Mouse (Mus musculus) regulatory T cell (primary cell): ENCODE data around the gene Vmn2r89.
"Not testable (repeated sequence)": the region's sequence is repeated elsewhere in the genome, so short reads cannot be mapped to it uniquely, and the experiment has no call there.

Experiments
- in situ Hi-C: fragments of 300-600 bp; cut with MboI, MseI; formaldehyde crosslinking; loops from one replicate; pipeline ENCODE4 v1.15.1; 2025; ENCODE audit warnings: high pct_unique_total_duplicates

The Vmn2r89 gene

DNA sequence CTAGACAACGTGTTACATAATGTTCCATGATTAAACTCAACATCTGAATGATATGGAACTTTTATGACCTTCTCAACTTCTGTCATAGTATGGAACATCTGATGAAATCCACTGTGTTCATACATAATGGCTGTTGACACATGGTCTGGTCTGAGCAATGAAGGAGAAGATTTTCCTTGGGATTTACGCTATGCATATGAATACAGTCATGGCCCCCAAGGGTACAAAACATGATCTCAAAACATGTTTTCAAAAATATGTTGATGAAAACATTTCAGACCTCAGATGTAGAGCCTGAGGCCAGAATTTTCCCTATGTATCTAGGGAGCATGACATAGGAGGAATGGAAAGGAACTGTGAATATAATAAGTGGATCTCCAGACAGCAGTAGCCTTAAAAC lies at the start of gene Vmn2r89:
Gene Vmn2r89 (plus strand): TSS at position 301 of the 400 bp plus-strand sequence.
- in situ Hi-C loops, result loop anchor here (10.0 kb wide), 1 partner anchor 213 kb away; no protein-coding TSS in a partner anchor

DNA sequence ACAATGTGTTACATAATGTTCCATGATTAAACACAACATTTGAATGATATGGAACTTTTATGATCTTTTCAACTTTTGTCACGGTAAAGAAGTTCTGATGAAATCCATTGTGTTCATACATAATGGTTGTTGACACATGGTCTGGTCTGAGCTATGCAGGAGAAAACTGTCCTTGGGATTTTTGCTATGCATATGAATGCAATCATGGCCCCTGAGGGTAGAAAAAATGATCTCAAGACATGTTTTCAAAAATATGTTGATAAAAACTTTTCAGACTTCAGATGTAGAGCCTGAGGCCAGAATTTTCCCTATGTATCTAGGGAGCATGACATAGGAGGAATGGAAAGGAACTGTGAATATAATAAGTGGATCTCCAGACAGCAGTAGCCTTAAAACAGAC lies 41.1 kb upstream of the Vmn2r89 start, which contains the start of gene Vmn2r88:
Gene Vmn2r88 (plus strand): TSS at position 301 of the 400 bp plus-strand sequence.
- in situ Hi-C loops, result no loop called here

GRCm38 (mm10) chr14:51423885-51424284 lies 27.8 kb upstream of the Vmn2r89 start:
- in situ Hi-C loops, result no loop called here

DNA sequence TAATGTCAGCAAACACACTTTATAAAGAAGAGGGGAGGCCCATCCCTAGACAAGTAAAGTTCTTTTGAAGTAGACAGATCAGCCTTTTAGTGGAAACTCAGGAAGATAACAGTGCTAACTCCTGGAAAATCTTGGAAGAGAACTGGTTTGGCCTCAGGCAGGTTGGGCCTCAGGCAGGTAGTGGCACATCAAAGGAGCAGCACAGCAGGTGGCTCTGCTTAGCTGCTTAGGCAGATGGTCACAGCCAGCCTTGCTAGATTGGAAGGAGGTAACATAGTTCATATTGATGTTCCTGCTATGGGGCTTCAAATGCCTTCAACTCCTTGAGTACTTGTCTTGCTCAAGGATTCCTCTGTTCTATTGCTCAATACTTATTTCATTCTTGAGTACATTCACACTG lies 21.5 kb upstream of the Vmn2r89 start:
- in situ Hi-C loops, result not testable (repeated sequence)

GRCm38 (mm10) chr14:51434546-51434945 lies 17.1 kb upstream of the Vmn2r89 start:
- in situ Hi-C loops, result no loop called here

DNA sequence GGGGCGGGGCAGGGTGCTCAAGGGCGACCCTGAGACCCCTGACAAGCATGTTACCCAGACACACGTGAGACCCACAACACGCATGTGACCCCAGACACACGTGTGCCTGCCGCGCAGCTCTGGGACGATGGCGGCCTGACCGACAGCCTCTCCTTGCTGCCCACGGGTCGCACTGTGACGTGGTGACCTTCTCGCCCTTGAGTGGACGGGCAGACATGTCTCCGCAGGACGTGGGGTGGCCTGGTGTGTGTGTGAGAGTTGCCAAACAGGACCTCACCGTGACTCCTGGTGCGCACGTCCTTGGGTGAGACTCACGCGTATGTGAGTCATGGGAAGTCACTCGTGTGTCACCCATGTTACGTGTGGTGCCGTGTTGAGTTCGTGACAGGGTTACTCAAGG lies 16.6 kb upstream of the Vmn2r89 start:
- in situ Hi-C loops, result no loop called here

GRCm38 (mm10) chr14:51438955-51439354 lies 12.7 kb upstream of the Vmn2r89 start:
- in situ Hi-C loops, result no loop called here

DNA sequence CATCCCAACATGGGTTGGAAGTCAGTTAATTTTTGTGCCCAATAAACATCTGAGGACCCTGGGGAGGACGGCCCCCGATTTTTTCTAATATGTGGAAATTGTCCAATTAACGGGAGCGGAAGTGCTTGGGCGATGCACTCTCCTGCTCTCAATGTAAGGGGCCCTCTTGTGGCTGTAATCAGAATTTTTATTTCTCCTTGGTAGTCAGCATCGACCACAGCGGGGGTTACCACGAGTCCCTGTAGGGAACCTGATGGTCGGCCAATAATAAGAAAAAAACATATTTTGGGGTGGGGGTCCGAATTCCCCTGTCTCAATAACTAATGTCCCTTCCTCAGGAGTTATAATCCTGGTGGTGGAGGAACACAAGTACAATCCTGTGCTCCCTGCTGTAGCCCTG lies 28.6 kb downstream of the Vmn2r89 start:
- in situ Hi-C loops, result not testable (repeated sequence)

DNA sequence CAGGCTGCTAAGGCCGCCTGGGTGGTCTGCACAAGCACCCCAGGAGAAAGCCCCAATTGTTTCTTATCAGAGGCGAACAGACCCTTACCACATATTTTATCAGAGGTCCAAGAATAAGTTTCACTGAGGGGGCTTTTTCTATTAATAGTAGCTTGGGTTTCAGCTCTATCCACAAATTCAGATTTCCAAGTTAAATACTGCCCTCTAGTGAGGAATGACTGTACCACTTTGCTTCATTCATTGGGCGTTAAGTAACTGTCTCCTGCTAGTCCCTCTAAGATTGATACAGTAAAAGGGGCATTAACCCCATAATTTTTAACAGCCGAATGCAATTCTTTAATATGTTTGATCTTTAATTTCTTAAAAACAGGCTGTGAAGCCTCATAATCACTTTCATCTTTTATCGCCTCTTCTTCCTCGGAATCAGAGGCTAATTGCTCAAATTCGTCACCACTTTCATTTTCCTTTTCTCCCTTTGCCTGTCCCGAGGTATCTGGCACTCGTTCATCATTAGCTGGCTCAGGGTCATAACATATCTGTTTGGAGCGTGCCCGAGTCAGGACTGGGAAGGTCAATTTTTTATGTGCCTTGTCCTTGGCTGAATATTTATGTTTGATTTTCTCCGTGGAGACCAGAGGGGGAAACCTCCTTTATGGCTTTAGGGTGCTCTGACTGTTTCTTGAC lies 29.8 kb downstream of the Vmn2r89 start:
- in situ Hi-C loops, result not testable (repeated sequence)

GRCm38 (mm10) chr14:51482051-51482715 lies 30.5 kb downstream of the Vmn2r89 start:
- in situ Hi-C loops, result no loop called here

GRCm38 (mm10) chr14:51482971-51483381 lies 31.3 kb downstream of the Vmn2r89 start:
- in situ Hi-C loops, result not testable (repeated sequence)

- in situ Hi-C loops, result no loop called here
Measured at GRCm38 (mm10) chr14:51483671-51484070, 32.0 kb downstream of the Vmn2r89 start.

- in situ Hi-C loops, result no loop called here
Measured at GRCm38 (mm10) chr14:51486111-51486510, 34.5 kb downstream of the Vmn2r89 start.

DNA sequence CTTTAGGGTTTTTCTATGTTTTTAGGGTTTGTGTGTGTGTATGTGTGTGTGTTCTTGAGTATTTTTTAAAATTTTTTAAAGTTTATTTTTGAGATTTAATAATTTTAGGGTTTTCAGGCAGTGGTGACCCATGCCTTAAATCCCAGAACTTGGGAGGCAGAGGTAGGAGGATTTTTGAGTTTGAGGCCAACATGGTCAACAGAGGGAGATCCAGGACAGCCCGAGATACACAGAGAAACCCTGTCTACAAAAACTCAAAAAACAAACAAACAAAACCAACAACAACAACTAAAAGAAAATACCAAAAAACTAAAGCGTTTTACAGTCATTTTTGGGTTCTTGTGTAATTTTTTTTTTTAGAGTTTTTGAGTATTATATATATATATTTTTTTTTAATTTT lies 44.1 kb downstream of the Vmn2r89 start:
- in situ Hi-C loops, result no loop called here

GRCm38 (mm10) chr14:51496955-51497354 lies 45.3 kb downstream of the Vmn2r89 start:
- in situ Hi-C loops, result no loop called here

GRCm38 (mm10) chr14:51497958-51498357 lies 46.3 kb downstream of the Vmn2r89 start:
- in situ Hi-C loops, result no loop called here

GRCm38 (mm10) chr14:51499707-51500275 lies 48.1 kb downstream of the Vmn2r89 start:
- in situ Hi-C loops, result no loop called here

DNA sequence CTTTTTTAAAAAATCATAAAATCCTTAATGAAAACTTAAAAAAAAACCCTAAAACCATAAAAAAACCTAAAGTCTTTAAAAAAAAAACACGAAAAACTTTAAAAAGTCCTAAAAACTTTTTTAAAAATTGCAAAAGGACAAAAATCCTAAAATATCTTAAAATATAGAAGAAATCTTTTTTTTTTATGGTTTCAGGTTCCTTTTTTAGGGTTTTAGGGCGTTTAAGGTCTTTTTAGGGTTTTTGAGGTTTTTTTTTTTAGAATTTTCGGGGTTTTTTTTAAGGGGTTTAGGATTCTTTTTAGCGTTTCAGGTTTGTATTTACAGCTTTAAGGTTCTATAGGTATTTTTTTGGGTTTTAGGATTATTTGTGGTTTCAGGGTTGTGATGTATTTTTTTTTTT lies 48.8 kb downstream of the Vmn2r89 start:
- in situ Hi-C loops, result no loop called here

DNA sequence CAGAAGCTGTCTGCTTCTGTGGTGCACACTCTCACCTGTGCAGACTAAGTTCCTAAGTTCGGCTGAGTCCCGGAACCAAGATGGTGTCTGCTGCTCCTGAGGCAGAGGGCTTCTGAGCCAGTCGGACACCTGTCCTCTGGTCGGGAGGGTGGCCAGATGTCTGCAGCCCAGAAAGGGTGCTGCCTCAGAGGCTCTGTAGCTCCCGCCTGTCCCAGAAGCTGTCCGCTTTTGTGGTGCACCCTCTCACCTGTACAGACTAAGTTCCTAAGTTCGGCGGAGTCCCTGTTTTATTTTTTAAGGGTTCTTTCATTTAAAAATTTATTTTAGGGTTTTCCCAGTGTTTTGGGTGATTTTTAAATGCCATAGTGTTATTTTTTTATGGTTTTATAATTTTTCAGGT lies 55.8 kb downstream of the Vmn2r89 start:
- in situ Hi-C loops, result no loop called here
